Mouse (Mus musculus) gonadal fat pad, adult 2 months (tissue): ENCODE results near the gene Zdhhc8. TPM values are rescaled to one million over a fixed set of nuclear protein-coding genes. Genes with fewer than 3 reads are reported as not detected.

Experiments used
- DNase-seq: peaks from one replicate; pipeline ENCODE4 v3.0.0-alpha.2; 2012; ENCODE audit warnings: low read depth
- polyA plus RNA-seq: library from polyadenylated mRNA; depleted of rRNA; stranded (reverse); fragments of >200 nt; gene quantifications from 2 replicates; pipeline ENCODE4 v1.2.3, GENCODE M21; 2012; rRNA removed

Zdhhc8 gene
- polyA plus RNA-seq, result 48.1 and 52.7 TPM in 2 replicates

DNA sequence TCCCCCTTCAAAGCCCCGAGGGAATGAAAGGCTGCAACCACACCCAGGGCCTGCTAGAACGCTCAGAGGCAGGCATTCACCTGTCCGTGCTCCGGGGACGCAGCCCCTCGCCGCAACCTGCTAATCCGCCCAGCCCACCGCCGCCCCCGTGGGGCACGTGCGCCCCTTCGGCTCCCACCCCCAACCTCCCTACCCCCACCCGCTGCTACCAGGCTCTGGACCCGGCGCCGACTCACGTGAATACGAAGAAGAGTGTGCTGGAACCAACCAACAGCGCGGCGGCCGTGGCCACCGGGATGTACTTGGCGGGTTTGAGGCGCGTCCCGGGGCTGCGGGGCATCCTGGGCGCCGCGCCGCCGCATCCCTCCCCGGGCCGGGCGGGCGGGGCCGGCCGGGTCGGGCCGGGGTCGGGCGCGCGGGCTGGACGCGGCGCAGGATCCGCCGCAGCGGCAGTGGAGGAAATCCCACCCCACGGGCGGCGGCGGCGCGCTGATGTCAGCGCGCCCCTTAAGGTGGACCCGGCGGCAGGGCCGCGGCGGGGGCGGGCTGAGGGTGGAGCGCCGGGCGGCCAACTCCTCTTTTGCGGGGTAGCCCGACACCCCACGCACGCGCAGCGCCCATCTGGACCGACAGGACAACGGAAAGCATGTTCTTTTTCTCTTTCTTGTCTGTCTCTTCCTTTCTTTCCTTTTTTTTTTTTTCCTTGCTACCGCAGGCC is at the start of gene Zdhhc8:
Gene Zdhhc8, minus strand, starts transcription at position 466 of the 718 bp plus-strand sequence.
- no peak for DNase-seq

DNA sequence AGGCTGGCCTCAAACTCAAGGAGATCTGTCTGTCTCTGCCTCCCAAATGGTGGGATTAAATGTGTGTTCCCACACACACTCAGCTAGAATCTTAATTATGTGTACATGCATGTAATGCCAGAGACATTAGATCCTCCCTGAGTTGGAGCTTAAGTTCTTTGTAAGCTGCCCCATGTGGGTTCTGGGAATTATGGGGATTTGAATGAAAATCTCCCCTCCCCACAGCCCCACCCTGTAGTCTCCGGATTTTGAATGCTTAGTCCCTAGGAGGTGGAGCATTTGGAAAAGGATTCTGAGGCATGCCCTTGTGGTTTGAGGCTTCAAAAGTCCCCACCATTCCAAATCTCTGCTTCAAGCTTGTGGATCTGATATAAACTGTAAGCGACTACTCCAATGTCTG is 40.2 kb upstream of the Zdhhc8 start:
- no peak for DNase-seq

DNA sequence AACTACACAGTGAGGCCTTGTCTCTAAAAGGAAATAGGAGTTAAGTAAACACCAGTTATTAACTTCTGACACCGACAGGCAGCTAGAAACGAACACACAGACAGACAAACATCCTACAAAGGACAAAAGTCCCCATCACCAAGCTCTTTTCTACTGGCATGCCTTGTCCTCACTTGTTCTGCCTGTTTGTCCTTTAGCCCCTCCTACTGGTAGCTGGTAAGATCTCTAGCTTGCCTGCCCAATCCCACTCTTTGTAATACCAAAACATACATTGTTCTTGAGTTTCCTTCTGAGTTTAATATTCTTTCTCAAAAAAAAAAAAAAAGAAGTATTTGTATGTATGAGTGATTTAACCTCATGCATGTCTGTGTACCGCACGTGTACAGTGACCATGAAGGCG is 33.2 kb upstream of the Zdhhc8 start:
- no peak for DNase-seq

DNA sequence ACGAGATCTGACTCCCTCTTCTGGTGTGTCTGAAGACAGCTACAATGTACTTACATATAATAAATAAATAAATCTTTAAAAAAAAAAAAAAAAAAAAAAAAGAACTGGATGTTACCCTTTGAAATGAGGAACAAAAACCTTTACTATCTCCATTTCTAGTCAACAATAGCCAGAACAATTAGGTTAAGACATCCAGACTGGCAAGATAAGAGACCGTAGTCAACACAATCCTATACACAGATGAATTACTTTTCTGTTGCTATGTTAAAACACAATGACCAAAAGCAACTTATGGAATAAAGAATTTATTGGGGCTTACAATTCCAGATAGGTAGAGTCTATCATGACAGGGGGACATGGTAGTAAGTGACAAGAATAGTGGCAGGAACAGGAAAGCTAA is 30.1 kb upstream of the Zdhhc8 start:
- no peak for DNase-seq

DNA sequence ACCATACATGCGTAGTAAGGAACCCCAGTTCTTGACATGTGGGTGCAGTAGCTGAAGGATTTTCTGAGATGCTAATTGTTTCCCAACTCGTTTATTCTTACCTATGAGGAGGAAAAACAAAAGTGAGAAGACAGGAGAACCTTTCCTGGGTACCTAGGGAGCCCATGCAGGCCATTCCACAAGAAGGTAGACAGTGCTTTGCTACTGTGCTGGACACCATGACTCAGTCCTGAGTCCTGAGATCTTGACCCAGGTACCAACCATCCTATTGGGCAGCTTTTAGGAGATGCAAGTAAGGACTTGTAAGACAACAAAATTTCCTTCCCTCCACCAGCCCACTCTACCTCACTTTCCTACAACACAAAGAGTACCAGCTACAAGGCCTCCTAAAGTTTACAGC is 23.3 kb upstream of the Zdhhc8 start, which contains the start of gene Gm49776:
Gene Gm49776, minus strand, starts transcription at position 101 of the 400 bp plus-strand sequence.
- DNase-seq, result no peak

DNA sequence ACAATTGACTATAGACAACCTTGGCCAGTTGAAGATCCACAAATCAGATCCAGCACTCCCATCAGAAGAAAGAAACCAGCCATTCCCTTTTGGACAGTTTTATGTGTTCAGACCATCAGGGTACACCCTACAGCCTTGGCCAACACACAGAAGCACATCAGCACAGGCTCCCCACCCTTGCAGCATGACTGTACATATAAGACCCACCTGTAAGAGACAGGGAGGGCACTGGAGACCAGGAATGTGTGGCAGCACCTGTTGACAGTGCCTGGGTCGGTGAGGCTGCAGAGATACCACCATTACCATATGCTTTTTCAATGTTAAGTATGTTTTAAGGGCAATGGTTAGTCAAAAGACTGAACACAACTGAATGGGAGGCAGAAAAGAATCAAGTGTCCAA is 18.9 kb upstream of the Zdhhc8 start:
- no peak for DNase-seq

DNA sequence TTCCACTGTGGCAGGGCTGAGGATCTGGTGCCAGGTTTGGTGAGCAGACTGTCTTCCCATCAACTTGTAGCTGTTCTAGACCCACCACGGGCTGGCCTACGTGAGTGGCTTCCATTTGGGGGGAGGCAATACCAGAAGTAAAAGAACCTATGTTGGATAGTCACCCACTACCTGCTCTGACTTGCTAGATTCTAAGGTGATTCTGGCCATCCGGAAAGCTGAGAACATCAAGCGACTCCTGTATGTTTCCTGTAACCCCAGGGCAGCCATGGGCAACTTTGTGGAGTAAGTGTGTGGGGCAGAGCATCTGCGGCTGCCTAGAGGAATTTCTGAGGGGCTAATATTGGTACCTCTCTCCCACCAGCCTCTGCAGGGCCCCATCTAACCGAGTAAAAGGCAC is 17.8 kb upstream of the Zdhhc8 start:
- DNase-seq, result no peak

DNA sequence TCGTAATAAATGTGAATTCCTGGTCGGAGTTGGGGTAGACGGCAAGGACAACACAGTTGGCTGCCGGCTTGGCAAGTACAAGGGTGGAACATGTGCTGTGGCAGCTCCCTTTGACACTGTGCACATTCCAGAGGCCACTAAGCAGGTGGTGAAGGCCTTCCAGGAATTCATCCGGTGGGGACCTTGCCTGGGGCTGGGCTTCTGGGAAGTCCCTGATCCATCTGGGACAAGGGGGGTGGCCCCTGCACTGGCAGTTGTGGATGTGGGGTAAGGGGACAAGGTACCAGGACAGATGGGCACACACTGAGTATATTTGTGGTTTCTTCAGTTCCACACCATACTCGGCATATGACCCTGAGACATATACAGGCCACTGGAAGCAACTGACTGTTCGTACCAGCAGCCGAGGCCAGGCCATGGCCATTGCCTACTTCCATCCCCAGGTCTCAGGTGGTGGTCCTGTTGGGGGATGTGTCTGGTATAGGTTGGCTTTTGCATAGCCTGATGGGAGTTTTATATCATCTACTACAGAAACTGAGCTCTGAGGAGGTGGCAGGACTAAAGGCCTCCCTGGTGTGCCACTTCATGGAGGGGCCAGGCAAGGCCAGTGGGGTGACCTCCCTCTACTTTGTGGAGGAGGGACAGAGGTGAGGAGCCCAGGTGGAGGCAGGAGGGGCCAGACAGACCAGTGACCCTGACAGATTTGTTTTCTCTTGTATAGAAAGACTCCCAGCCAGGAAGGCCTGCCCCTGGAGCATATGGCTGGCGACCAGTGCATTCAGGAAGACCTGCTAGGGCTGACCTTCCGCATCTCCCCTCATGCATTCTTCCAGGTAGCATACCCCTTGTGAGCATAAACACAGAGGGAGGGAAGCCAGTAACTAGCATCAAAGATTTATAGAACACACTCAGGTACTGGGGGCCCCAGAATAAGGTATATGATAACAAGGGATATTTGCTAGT is 16.2 kb upstream of the Zdhhc8 start:
- no peak for DNase-seq

DNA sequence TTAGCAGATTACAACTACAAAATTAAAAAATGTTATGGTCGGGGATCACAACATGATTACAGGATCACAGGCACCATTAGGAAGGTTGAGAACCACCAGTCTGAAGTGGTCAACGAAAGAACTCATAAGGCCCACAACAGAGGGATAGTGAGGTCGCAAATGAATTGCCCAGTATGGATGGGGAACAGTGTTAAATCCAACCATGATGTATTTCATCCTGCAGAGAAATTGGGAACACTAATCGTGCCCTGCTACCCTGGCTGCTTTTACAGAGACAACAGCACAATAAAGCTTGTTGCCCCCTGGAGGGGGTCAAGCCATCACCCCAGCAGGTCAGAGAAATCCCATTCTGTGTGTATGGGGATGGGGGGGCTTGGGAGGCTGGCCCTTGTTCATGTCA is 15.3 kb upstream of the Zdhhc8 start:
- DNase-seq, result no peak

DNA sequence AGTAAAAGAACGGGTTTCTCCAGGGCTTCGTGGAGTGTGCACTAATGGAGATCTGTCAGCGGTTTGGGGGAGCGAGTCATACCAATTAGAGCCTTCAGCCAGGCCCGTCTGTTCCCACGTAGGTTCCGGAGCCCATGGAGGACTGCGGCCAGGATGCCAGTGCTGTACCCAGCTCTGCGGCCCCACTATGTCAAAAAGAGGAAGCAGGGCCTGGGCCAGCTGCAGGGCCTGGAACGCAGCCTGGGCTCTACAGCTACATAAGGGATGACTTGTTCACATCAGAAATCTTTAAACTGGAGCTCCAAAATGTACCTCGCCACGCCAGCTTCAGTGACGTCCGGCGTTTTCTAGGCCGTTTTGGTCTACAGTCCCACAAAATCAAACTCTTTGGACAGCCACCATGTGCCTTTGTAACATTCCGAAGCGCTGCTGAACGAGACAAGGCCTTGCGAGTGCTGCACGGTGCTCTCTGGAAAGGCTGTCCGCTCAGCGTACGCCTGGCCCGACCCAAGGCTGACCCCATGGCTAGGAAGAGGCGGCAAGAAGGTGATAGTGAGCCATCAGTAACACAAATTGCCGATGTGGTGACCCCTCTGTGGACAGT is 14.5 kb upstream of the Zdhhc8 start:
- DNase-seq, result no peak

DNA sequence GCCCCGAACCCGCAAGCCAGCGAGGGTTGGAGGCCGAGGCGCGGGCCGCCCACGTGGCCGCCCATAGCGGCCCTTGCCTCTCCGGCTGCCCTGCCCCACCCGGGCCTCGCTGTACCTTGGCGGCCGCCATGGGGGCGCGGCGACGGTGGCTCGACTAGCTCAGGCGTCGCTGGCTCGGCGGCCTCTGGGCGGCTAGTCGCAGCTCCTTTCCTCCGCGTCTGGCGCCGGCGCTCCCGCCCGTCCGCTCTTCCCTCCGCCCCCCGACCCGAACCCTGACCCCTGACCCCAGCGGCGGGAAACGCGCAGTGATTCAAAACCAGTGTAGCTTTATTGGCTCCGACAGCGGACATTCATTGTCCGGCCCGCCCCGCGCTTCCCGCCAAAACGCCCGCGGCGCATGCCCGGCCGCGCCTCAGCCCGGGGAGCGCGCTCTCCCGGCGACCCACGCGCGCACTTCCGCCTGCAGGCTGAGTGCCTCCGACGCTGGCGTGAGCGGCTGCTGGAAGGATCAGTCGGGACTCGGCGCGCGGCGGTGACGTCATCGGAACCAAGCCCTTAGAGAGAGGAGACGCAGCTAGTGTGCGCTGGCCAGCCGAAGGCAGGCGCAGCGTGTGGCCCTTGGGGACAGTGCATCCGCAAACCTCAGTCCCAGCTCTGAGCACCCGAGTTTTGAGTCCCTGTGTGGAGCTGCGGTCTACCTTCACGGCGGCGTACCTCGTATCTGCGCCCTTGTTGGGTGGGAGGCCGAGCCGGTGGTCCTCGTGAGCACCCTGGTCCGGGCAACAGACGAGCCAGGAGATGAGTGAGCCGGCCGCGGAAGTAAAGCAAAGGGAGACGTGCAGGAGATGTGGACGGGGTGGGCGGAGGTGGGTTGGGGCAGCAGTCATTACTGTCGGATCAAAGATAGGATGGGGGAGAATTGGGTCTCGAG is 13.8 kb upstream of the Zdhhc8 start, which contains the start of the genes Trmt2a and Ranbp1:
Gene Trmt2a, plus strand, starts transcription at position 247 of the 931 bp plus-strand sequence.
Gene Ranbp1, minus strand, starts transcription at position 300 of the 931 bp plus-strand sequence.
- DNase-seq, result peak; percentile 63

DNA sequence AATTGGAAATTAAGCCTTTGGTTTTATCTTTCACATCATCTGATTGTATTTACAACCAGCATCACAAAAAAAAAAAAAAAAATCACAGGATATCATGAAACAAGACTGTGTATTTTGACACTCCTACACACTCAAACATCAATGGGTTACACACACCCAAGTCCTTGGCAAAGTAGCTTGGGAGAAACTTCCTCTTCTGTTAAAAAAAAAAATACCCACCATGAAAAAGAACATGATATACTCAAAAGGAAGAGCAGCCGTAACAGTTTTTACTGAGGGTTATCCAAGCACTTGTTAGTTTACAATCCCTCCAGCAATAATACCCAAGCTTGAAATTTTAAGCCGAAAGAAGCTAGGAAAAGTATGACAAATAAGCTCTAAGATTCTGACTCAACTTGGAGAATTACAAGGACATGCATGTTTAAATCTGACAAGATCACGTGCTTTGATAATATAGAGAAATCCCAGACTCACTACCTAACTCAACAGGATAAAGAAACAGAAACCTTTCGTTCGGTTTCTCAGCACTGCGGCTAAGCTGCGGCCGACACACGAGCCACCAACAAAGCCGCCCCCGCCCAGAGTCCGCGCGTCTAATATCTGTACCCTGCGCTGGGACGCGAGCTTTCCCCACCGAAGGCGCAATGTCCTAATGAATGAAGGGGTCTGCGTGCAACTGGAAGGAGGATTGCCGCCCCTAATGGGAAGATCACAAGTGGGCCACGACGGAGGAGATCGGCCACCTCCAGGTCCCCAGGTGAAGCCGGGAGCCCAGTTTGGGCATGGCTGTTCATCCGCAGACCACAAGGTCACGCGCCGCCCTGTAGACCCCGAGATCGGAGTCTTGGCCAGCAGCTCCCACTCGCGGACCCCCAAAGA is 12.8 kb upstream of the Zdhhc8 start:
- no peak for DNase-seq

DNA sequence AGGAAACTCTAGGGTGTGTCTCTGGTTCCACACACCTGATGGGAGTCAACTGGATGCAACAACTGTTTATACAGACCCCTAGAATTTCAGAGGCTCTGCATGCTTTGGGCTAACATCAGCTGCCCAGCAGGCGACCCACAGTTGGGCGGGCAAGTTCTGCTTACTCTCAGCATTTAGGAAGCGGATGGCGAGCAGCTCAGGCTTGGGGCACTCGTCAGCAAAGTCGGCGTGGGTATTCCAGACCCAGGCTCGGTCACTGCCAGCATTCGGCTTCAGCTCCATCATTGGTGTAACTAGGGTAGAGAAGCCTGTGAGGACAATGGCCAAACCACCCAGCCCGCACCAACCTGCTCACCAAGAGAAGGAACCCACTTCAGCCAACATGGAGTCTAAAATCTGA is 6.6 kb upstream of the Zdhhc8 start:
- DNase-seq, result no peak

DNA sequence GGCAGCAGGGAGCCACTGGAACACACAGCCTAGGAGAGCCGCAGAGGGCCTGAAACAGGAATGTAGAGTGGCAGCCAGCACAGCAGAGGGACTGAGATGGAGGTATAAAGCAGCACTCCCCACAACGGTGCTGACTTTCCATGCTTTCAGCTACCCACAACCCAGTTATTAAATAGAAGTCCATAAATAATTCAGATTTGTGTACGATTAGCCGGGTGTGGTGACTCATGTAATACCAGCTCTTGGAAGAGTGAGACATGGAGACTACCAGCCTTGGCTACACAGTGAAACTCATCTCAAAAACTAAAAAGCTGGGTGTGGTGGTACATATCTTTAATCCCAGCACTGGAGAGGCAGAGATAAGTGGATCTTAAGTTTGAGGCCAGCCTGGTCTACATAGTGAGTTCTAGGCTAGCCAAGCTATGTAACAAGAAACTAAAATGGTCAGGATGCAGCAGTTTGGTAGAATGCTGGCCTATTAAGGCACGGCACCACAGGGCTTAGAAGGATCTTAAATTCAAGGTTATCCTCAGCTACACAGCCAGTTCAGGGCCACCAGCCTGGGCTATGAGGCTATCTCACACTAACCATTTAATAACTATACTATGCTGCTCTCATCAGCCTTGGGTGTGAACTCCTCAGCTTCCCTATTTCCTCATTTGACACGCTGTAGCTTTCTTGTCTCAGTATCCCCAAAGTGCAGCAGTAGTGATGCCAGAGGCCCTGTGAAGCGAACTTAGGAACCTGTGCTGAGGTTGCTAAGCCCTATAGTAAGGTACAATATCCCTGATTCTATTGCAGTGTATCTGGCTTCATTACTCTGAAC is 2.0 kb upstream of the Zdhhc8 start:
- DNase-seq, result no peak

DNA sequence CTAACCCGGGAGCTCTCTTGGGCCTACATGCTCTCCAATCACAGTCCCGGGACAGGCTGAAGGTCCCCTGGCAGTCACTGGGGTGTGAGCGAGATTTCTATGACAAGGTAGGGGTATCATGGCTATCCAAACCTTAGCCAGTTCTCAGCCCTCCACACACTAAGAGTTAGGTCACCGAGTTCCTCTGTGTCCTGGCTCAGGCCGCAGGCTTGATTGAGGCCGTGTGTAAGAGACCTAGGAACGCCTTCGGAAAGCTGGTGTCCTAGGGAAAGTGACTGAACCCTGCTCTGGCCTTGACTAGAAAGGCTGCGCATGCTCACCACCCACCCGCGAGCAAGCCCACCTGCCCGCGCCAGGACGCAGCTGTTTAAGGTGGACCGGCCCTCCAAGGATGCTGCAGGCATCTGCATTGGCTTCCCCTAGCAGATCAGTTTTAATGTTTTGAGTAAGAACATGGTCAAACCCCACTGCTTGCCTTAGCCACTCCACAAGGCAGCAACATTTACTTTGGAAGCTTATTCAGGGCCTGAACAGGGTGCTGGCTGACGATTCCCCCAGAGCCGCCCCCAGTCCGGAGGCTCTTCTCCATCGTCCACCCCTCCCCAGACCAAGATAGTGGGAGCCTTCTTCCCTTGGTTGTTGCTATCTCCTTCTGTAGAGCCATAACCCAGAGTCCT is 591 bp upstream of the Zdhhc8 start:
- DNase-seq, result no peak

DNA sequence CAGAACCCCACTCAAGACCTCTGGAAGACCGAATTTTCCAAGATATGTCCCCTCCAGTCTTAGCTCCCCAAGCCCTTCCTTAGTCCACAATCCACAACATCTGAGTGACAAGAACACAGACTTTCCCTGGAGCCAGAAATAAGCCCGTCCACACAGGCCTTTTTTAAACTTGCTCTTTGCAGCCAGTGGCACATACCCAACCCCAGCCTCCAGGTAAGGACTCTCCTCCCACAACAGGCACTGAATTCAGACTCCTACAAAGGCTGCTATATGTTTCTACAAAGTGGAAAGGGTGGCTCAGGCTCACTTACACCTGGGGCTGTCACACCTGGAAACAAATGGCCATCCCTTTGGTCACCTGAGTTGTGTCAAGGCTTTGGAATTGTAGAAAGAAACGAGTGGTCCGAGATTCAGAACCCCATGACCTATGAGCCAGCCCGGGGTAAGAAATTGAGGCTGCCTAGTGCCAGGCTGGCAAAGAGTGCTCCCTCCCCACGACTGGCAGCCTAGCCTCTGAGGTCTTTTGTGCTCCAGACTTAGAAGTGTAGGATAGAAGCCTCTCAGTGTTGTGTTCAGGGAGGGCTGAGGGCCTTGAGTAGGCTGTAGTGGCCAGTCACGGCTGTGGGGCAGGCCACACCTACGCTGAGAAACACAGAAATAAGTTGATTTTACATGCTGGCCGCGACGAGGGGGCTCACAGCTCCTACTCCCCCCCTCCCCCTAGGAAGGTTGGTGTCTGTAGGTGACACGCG is 841 bp downstream of the Zdhhc8 start:
- no peak for DNase-seq

DNA sequence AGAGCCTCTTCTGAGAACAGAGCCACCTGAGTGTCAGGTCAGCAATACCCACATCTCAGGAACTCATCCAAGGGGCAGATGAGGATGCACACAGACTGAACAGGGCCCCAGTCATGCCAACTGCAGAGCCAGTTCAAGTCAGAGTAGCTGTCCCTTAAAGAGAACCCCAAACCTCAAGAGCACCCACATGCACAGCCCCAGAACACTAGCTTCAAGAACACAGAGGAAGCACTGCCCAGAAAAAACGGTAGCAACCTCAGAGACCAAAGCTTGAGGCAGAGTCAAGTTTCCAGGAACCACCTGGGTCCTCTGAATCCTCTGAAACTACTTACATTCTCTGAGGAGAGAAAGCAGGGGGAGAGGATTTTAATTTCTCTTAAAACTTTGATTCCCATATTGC is 1.5 kb downstream of the Zdhhc8 start:
- no peak for DNase-seq

DNA sequence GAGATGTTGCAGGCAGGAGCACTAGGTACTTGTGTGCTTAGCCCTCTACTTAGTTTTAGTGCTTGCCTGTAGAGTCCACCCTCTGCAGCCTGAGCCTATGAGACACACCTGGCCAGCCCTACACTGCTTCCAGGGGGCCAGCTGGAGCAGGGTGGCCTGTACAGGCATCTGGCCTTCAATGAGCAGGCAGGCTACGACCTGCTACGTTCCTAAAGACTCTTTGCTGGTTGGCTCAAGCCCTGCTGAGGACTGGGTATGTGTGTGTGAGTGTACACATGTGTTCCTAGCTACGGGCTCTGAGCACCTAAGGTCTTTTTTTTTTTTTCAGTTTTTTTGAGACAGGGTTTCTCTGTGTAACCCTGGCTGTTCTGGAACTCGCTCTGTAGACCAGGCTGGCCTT is 3.5 kb downstream of the Zdhhc8 start:
- no peak for DNase-seq
